Mouse (Mus musculus) lung, adult 2 months (tissue): ENCODE results near the gene D230025D16Rik.

Experiments
- CTCF ChIP-seq: fragments of 200-500 bp; IDR thresholded peaks from 2 replicates; pipeline ENCODE4 v1.5.1; 2011; ENCODE audit warnings: mild to moderate bottlenecking, low read length, control low read depth; ENCODE audit not compliant: insufficient read depth
- POLR2A ChIP-seq: fragments of 200-500 bp; IDR thresholded peaks from 2 replicates; pipeline ENCODE4 v1.6.1; 2011; ENCODE audit warnings: low read depth, mild to moderate bottlenecking, control low read depth, low read length, borderline replicate concordance; ENCODE audit errors: extremely low read depth

GRCm38 (mm10) chr8:105275840-105276239 is 50.9 kb downstream of the D230025D16Rik start, which contains the start of gene Nol3:
- TF ChIP-seq POLR2A (no peak), CTCF (no peak)
